Mouse (Mus musculus) intestine, embryonic 14.5 days (tissue): ENCODE results near the gene Kif5a. TPM values are rescaled to one million over a fixed set of nuclear protein-coding genes. Genes with fewer than 3 reads are reported as not detected.
A peak's percentile ranks its signal among the peaks of the same experiment; 100 is the strongest.
"Not testable (repeated sequence)": the region's sequence is repeated elsewhere in the genome, so short reads cannot be mapped to it uniquely, and the experiment has no call there.

Experiments used
- ATAC-seq: fragments of 200-750 bp; cut with Nextera tagmentation; replicated peaks from 2 replicates; pipeline ENCODE4 v1.8.0; 2017; ENCODE audit warnings: low read depth, moderate number of reproducible peaks, moderate TSS enrichment, moderate library complexity; ENCODE audit not compliant: low FRiP score, low TSS enrichment
- DNase-seq: peaks from one replicate; pipeline ENCODE4 v3.0.0-alpha.2; 2018; ENCODE audit warnings: low spot score
- H3K27ac ChIP-seq: fragments of 300-500 bp; sonication (generic); 2 replicates; pipeline ENCODE4 v1.5.1; 2014; ENCODE audit warnings: low read depth, mild to moderate bottlenecking, control low read depth
- H3K27me3 ChIP-seq: fragments of 300-500 bp; sonication (generic); replicated peaks from 2 replicates; pipeline ENCODE4 v1.6.1; 2014; ENCODE audit warnings: low read length, control low read depth; ENCODE audit not compliant: control insufficient read depth, insufficient read depth
- H3K36me3 ChIP-seq: fragments of 300-500 bp; sonication (generic); 2 replicates; pipeline ENCODE4 v1.6.1; 2014; ENCODE audit warnings: low read length, control low read depth; ENCODE audit not compliant: control insufficient read depth, insufficient read depth
- H3K4me1 ChIP-seq: fragments of 300-500 bp; sonication (generic); replicated peaks from 2 replicates; pipeline ENCODE4 v1.6.1; 2014; ENCODE audit warnings: low read length, control low read depth, mixed read lengths; ENCODE audit not compliant: control insufficient read depth, insufficient read depth
- H3K4me2 ChIP-seq: fragments of 300-500 bp; sonication (generic); 2 replicates; pipeline ENCODE4 v1.6.1; 2014; ENCODE audit warnings: low read length
- H3K4me3 ChIP-seq: fragments of 300-500 bp; sonication (generic); 2 replicates; pipeline ENCODE4 v1.5.1; 2014; ENCODE audit warnings: low read depth, low read length, control low read depth, mixed read lengths
- H3K9ac ChIP-seq: fragments of 300-500 bp; sonication (generic); 2 replicates; pipeline ENCODE4 v1.6.1; 2014; ENCODE audit warnings: mild to moderate bottlenecking, low read length
- H3K9me3 ChIP-seq: fragments of 300-500 bp; sonication (generic); 2 replicates; pipeline ENCODE4 v1.6.1; 2016; ENCODE audit warnings: low read length, control low read depth; ENCODE audit not compliant: control insufficient read depth
- WGBS: fragments of 180-500 bp; shearing (Covaris S2); extraction: QIAGEN DNeasy Blood & Tissue Kit; methylation state at CpG from one replicate; pipeline ENCODE4 v1.1.7; 2014; 5-methylcytosine and 5-hydroxymethylcytosine counted together
- polyA plus RNA-seq: library from polyadenylated mRNA; unstranded; fragments of >200 nt; fragmentation: Nextera tagmentation; extraction: Ambion mirVana; gene quantifications from 2 replicates; pipeline ENCODE4 v1.2.1, GENCODE M21; 2014

Kif5a gene
- polyA plus RNA-seq, 1 experiment from 2014 or later, result 9.2 TPM

- Histone ChIP-seq H3K27me3 (no peaks in the 10 kb centered on the region), H3K4me1 (peaks cover 14% of the 10 kb centered on the region), H3K4me3 (no peak overlapping the region), H3K36me3 (peaks cover 37% of the 10 kb centered on the region), H3K4me2 (no peak overlapping the region), H3K9ac (no peak overlapping the region), H3K27ac (peak overlapping the region; percentile 89; the same call in 1 of the 2 replicates), H3K9me3 (no peaks in the 10 kb centered on the region)
- 88% methylated on average over 8 of the region's 8 CpGs for WGBS
- ATAC-seq (no peak), DNase-seq (no peak)
Measured at GRCm38 (mm10) chr10:127197104-127197503, 66.0 kb downstream of the Kif5a start.

- peaks cover 14% of the 10 kb centered on the region for H3K4me1 ChIP-seq
- ATAC-seq (peak; percentile 62), DNase-seq (peak; percentile 77)
- H3K4me2 ChIP-seq, result peak overlapping the region; percentile 93
- 8% methylated on average over 5 of the region's 5 CpGs for WGBS
- peak overlapping the region; percentile 80 for H3K4me3 ChIP-seq
- H3K36me3 ChIP-seq, result peaks cover 38% of the 10 kb centered on the region
- peak overlapping the region; percentile 89 for H3K27ac ChIP-seq
- H3K9ac ChIP-seq, result peak overlapping the region; percentile 90
- H3K27me3 ChIP-seq, result no peaks in the 10 kb centered on the region
- H3K9me3 ChIP-seq, result no peaks in the 10 kb centered on the region
Measured at GRCm38 (mm10) chr10:127196392-127196791, 66.8 kb downstream of the Kif5a start.

- H3K27ac ChIP-seq, result peak within 1 kb of the TSS; percentile 89
- H3K9ac ChIP-seq, result peak within 1 kb of the TSS; percentile 90
- peaks cover 18% of the 10 kb centered on the region for H3K4me1 ChIP-seq
- H3K4me3 ChIP-seq, result peak within 1 kb of the TSS; percentile 80
- H3K27me3 ChIP-seq, result no peaks in the 10 kb centered on the region
- H3K4me2 ChIP-seq, result peak within 1 kb of the TSS; percentile 93
- ATAC-seq, result peak; percentile 50
- peak; percentile 78 for DNase-seq
- no peaks in the 10 kb centered on the region for H3K9me3 ChIP-seq
- WGBS, result under 1% methylated on average over 32 of the region's 47 CpGs
- H3K36me3 ChIP-seq, result peaks cover 42% of the 10 kb centered on the region
Measured at GRCm38 (mm10) chr10:127195328-127196129, 67.6 kb downstream of the Kif5a start, which contains the start of gene Dtx3. Dtx3 (minus strand) TSS chr10:127195728.

GRCm38 (mm10) chr10:127194428-127195327 is 68.5 kb downstream of the Kif5a start:
- WGBS, result 9% methylated on average over 22 of the region's 22 CpGs
- Histone ChIP-seq H3K9me3 (no peaks in the 10 kb centered on the region), H3K4me3 (peak overlapping the region; percentile 80), H3K27ac (peak overlapping the region; percentile 89), H3K4me2 (peak overlapping the region; percentile 93), H3K27me3 (no peaks in the 10 kb centered on the region), H3K9ac (peak overlapping the region; percentile 90), H3K36me3 (peaks cover 36% of the 10 kb centered on the region), H3K4me1 (peaks cover 25% of the 10 kb centered on the region)
- ATAC-seq (peak; percentile 37; the same call in 1 of the 2 replicates), DNase-seq (peak; percentile 62)

GRCm38 (mm10) chr10:127193011-127193410 is 70.1 kb downstream of the Kif5a start:
- ATAC-seq, result no peak
- Histone ChIP-seq H3K36me3 (peaks cover 21% of the 10 kb centered on the region), H3K9ac (no peak overlapping the region), H3K4me1 (peaks cover 25% of the 10 kb centered on the region), H3K9me3 (no peaks in the 10 kb centered on the region), H3K27me3 (no peaks in the 10 kb centered on the region), H3K4me2 (no peak overlapping the region), H3K4me3 (no peak overlapping the region), H3K27ac (no peak overlapping the region)
- 85% methylated on average over 9 of the region's 9 CpGs for WGBS
- peak; percentile 47 for DNase-seq

GRCm38 (mm10) chr10:127192057-127192328 is 71.2 kb downstream of the Kif5a start:
- Histone ChIP-seq H3K36me3 (peaks cover 18% of the 10 kb centered on the region), H3K4me1 (peaks cover 25% of the 10 kb centered on the region)
- 83% methylated on average over 1 of the region's 1 CpGs for WGBS
- H3K27me3 ChIP-seq, H3K4me2 ChIP-seq, H3K9me3 ChIP-seq, DNase-seq, H3K9ac ChIP-seq, H3K4me3 ChIP-seq, H3K27ac ChIP-seq, ATAC-seq: not testable (repeated sequence)

- peaks cover 20% of the 10 kb centered on the region for H3K4me1 ChIP-seq
- ATAC-seq (no peak), DNase-seq (no peak)
- H3K4me2 ChIP-seq, result no peak overlapping the region
- H3K36me3 ChIP-seq, result peaks cover 21% of the 10 kb centered on the region
- H3K27me3 ChIP-seq, result no peaks in the 10 kb centered on the region
- no peak overlapping the region for H3K9ac ChIP-seq
- H3K27ac ChIP-seq, result no peak overlapping the region
- no peak overlapping the region for H3K4me3 ChIP-seq
- WGBS, result 78% methylated on average over 19 of the region's 19 CpGs
- no peaks in the 10 kb centered on the region for H3K9me3 ChIP-seq
Measured at GRCm38 (mm10) chr10:127191191-127192056, 71.7 kb downstream of the Kif5a start.
